Mouse (Mus musculus) stomach, adult 2 months (tissue): ENCODE results near the gene Marco. TPM values are rescaled to one million over a fixed set of nuclear protein-coding genes. Genes with fewer than 3 reads are reported as not detected.

Source experiments
- polyA plus RNA-seq: library from polyadenylated mRNA; depleted of rRNA; stranded (reverse); fragments of >200 nt; gene quantifications from 2 replicates; pipeline ENCODE4 v1.2.3, GENCODE M21; 2012; rRNA removed

Marco gene
- polyA plus RNA-seq: 0.03 TPM in 1 of 2 replicates, not detected in the other

DNA sequence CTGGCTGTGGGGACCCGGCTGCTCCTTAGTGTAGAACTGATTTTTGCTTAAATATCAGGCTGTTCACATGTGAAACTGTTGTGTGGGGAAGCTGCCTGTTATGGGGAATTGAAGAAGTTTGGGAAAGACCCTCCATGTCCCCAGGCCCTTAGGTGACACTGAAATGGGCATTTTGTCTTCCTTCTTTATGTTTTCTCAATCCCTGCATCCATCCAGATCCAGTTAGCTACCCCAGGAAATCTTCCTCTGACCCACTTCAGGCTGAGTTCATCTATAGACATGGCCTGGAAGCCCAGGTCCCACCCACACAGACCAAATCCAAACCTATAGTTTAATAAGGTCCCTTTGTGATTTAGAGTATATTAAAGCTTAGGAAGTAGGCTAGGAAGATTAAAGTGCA, at the start of gene Marco:
Marco (minus strand) TSS at position 101 of the 400 bp plus-strand sequence.

Other genes with a start within 250 kb of the Marco start
- 10.8 and 11.8 TPM in 2 replicates for gene Steap3, start 232.3 kb downstream of the Marco start, polyA plus RNA-seq
- 0.05 and 0.41 TPM in 2 replicates for gene C1ql2, start 164.4 kb downstream of the Marco start, polyA plus RNA-seq
- gene En1, start 97.4 kb upstream of the Marco start, polyA plus RNA-seq: not detected in 2 replicates